Mouse (Mus musculus) heart, postnatal 4 days (tissue): ENCODE data around the gene Ccne1. TPM values are rescaled to one million over a fixed set of nuclear protein-coding genes. Genes with fewer than 3 reads are reported as not detected.

Experiments used
- DNase-seq: peaks from one replicate; pipeline ENCODE4 v3.0.0; 2021
- total RNA-seq, 2 experiments: library from RNA; stranded (reverse); gene quantifications; 2 replicates each; pipeline ENCODE4 v1.2.3; 2021

Gene Ccne1
- total RNA-seq, 2 experiments from 2014 or later = 15.9 to 16.7 TPM

- no peak for DNase-seq
Observed at GRCm38 (mm10) chr7:38054246-38054645, 53.1 kb downstream of the Ccne1 start.

Other genes with a start within 250 kb of the Ccne1 start
- gene Uri1, start 84.0 kb downstream of the Ccne1 start, total RNA-seq = 10 to 100 TPM; 35.7 to 37.7 TPM
- 10 to 100 TPM; 14.2 to 15.7 TPM for gene 1600014C10Rik, start 75.7 kb upstream of the Ccne1 start, total RNA-seq
- 1 to 10 TPM; 4.7 to 6.4 TPM for gene Plekhf1, start 120.5 kb upstream of the Ccne1 start, total RNA-seq
- 10 to 100 TPM; 24.1 to 25.7 TPM for gene Pop4, start 163.9 kb upstream of the Ccne1 start, total RNA-seq